ENCODE assay signal across 13 mouse cellular contexts in genomic region chr2:72655864-72656263, GRCm38 (mm10).
DNase-seq lines count a peak whose midpoint lies in the region; ATAC-seq and TF ChIP-seq lines count a peak whose summit lies in the region.
"Had no signal": no experiment of that assay in that cellular context is flagged by ENCODE, and none has a peak within 500 bp of the region (broad histone marks: within the 10 kb centered on the region; RNA-seq: fewer than 3 reads in every experiment).

No protein-coding gene starts in this region.

- TF ChIP-seq CTCF in heart, postnatal 0 days (IDR thresholded peaks at IDR 0.05; ENCODE audit: low read depth) = peak; percentile 40
- 0 out of 2 replicates have a peak, but pooled peaks have one; percentile 14 for TF ChIP-seq CTCF in liver, adult 2 months (IDR thresholded peaks at IDR 0.05; ENCODE audit: low read depth, low read length)
- TF ChIP-seq CTCF in MEL (IDR thresholded peaks at IDR 0.05 in 2 of 3, conservative IDR thresholded peaks at IDR 0.05 in 1 of 3; ENCODE audit: control insufficient read depth in 1 of 3, insufficient read depth in 1 of 3, low read depth in 2 of 3, low read length in 3 of 3, poor library complexity in 1 of 3, severe bottlenecking in 1 of 3) = 0 out of 6 replicates have a peak, but pooled peaks of 1 of the 3 experiments have one; percentile 3

- H3K4me1 ChIP-seq in heart, postnatal 0 days (ENCODE audit: control insufficient read depth, insufficient read depth) = no peaks in the 10 kb centered on the region
- H3K4me1 ChIP-seq in liver, adult 2 months (ENCODE audit: control insufficient read depth, insufficient read depth, low read length) = no peaks in the 10 kb centered on the region
- H3K4me1 ChIP-seq in liver, embryonic 12.5 days = no peaks in the 10 kb centered on the region
- H3K4me1 ChIP-seq in MEL (ENCODE audit: control insufficient read depth in 1 of 2, insufficient read depth in 2 of 2, low read length in 2 of 2) = no peaks in the 10 kb centered on the region
- H3K4me1 ChIP-seq: hindbrain, embryonic 15.5 days had no signal

- ATAC-seq in heart, postnatal 0 days (ENCODE audit: insufficient read depth, low read depth) = no peak
- no peak for ATAC-seq in liver, embryonic 12.5 days

- peak; percentile 5 for TF ChIP-seq RAD21 in MEL (IDR thresholded peaks at IDR 0.05; ENCODE audit: low read depth, low read length)

- H3K9ac ChIP-seq in heart, postnatal 0 days (replicated peaks; ENCODE audit: low read depth, low read length) = no peak overlapping the region
- no peak overlapping the region for H3K9ac ChIP-seq in liver, adult 2 months (ENCODE audit: low read depth, low read length)
- H3K9ac ChIP-seq in liver, embryonic 12.5 days = no peak overlapping the region
- no peak overlapping the region for H3K9ac ChIP-seq in MEL (ENCODE audit: control insufficient read depth, low read depth, low read length, poor library complexity, severe bottlenecking)
- H3K9ac ChIP-seq: heart, embryonic 15.5 days; hindbrain, embryonic 15.5 days; liver, embryonic 14.5 days had no signal

- H3K79me2 ChIP-seq in liver, adult 2 months (ENCODE audit: control insufficient read depth, insufficient read depth, low read length) = no peaks in the 10 kb centered on the region
- no peaks in the 10 kb centered on the region for H3K79me2 ChIP-seq in MEL (ENCODE audit: control insufficient read depth, insufficient read depth, low read length, poor library complexity)

- H3K27me3 ChIP-seq in heart, postnatal 0 days (ENCODE audit: control insufficient read depth, insufficient read depth, low read length) = no peaks in the 10 kb centered on the region
- no peaks in the 10 kb centered on the region for H3K27me3 ChIP-seq in liver, adult 2 months (ENCODE audit: control insufficient read depth, insufficient read depth, low read length)
- H3K27me3 ChIP-seq in liver, embryonic 12.5 days (replicated peaks) = no peaks in the 10 kb centered on the region
- H3K27me3 ChIP-seq in MEL (ENCODE audit: control insufficient read depth in 1 of 2, insufficient read depth in 2 of 2, low read length in 2 of 2) = peaks cover 4 to 5% of the 10 kb centered on the region in 2 experiments
- H3K27me3 ChIP-seq: heart, embryonic 15.5 days; hindbrain, embryonic 15.5 days had no signal

- no peak overlapping the region for H3K4me3 ChIP-seq in heart, postnatal 0 days (ENCODE audit: low read depth, low read length)
- no peak overlapping the region for H3K4me3 ChIP-seq in liver, adult 2 months (ENCODE audit: insufficient read depth, low read depth, low read length)
- no peak overlapping the region for H3K4me3 ChIP-seq in liver, embryonic 12.5 days
- no peak overlapping the region for H3K4me3 ChIP-seq in MEL (ENCODE audit: control insufficient read depth in 1 of 2, insufficient read depth in 1 of 2, low read depth in 2 of 2, low read length in 2 of 2)
- H3K4me3 ChIP-seq: heart, embryonic 15.5 days; hindbrain, embryonic 15.5 days had no signal

- H3K4me2 ChIP-seq in heart, postnatal 0 days (ENCODE audit: low read depth, low read length) = no peak overlapping the region
- no peak overlapping the region for H3K4me2 ChIP-seq in liver, embryonic 12.5 days
- H3K4me2 ChIP-seq: heart, embryonic 15.5 days; hindbrain, embryonic 15.5 days had no signal

- no peak overlapping the region for H3K27ac ChIP-seq in heart, postnatal 0 days (ENCODE audit: low read depth)
- H3K27ac ChIP-seq in liver, adult 2 months (replicated peaks; ENCODE audit: insufficient read depth, low read depth, low read length) = no peak overlapping the region
- no peak overlapping the region for H3K27ac ChIP-seq in liver, embryonic 12.5 days
- H3K27ac ChIP-seq in MEL (ENCODE audit: control insufficient read depth, low read depth, low read length) = no peak overlapping the region
- H3K27ac ChIP-seq: heart, embryonic 15.5 days; hindbrain, embryonic 15.5 days; liver, embryonic 14.5 days had no signal

- WGBS in heart, postnatal 0 days = 67% methylated on average over 9 of the region's 9 CpGs
- WGBS in liver, adult 2 months = 72% methylated on average over 9 of the region's 9 CpGs
- 62% methylated on average over 9 of the region's 9 CpGs for WGBS in liver, embryonic 12.5 days (ENCODE audit: insufficient replicate concordance)

- H3K36me3 ChIP-seq in heart, postnatal 0 days (replicated peaks; ENCODE audit: control insufficient read depth, insufficient read depth, low read length) = no peaks in the 10 kb centered on the region
- no peaks in the 10 kb centered on the region for H3K36me3 ChIP-seq in liver, adult 2 months (ENCODE audit: control insufficient read depth, insufficient read depth, low read length)
- H3K36me3 ChIP-seq in liver, embryonic 12.5 days = no peaks in the 10 kb centered on the region
- no peaks in the 10 kb centered on the region for H3K36me3 ChIP-seq in MEL (ENCODE audit: control insufficient read depth in 1 of 2, insufficient read depth in 2 of 2, low read length in 2 of 2)
- H3K36me3 ChIP-seq: heart, embryonic 15.5 days; hindbrain, embryonic 15.5 days had no signal

- TF ChIP-seq POLR2A in liver, adult 2 months (IDR thresholded peaks at IDR 0.05; ENCODE audit: extremely low read depth, insufficient read depth, low read length) = no peak
- no peak for TF ChIP-seq POLR2A in MEL (IDR thresholded peaks at IDR 0.05; ENCODE audit: control insufficient read depth in 1 of 2, insufficient read depth in 1 of 2, low read depth in 1 of 2, low read length in 2 of 2, poor library complexity in 1 of 2)

- H3K9me3 ChIP-seq in heart, postnatal 0 days (replicated peaks; ENCODE audit: control insufficient read depth, low read length) = no peaks in the 10 kb centered on the region
- H3K9me3 ChIP-seq in liver, embryonic 12.5 days (replicated peaks) = no peaks in the 10 kb centered on the region
- H3K9me3 ChIP-seq in MEL (replicated peaks; ENCODE audit: insufficient read depth, low read length) = no peaks in the 10 kb centered on the region
- H3K9me3 ChIP-seq: heart, embryonic 15.5 days; hindbrain, embryonic 15.5 days had no signal

- DNase-seq in adrenal gland, postnatal 36 days = peak; percentile 12 to 35
- DNase-seq in adrenal gland, adult 8-10 months = no peak
- no peak for DNase-seq in heart, postnatal 0 days (ENCODE audit: low spot score)
- DNase-seq in heart, postnatal 4 days = no peak
- DNase-seq in liver, adult 2 months (ENCODE audit: extremely low read depth, low read depth, low spot score) = peak; percentile 30
- DNase-seq in MEL (ENCODE audit: low read depth, low spot score) = no peak
- no peak for DNase-seq in right cerebral cortex, postnatal 4 days
- DNase-seq: cerebellum, adult 18-20 months; thymus, postnatal 25 days had no signal

- TF ChIP-seq EP300 in heart, postnatal 0 days (IDR thresholded peaks at IDR 0.05; ENCODE audit: low read depth) = no peak
- TF ChIP-seq EP300 in MEL (IDR thresholded peaks at IDR 0.05; ENCODE audit: low read depth in 1 of 2, low read length in 2 of 2) = no peak

TF ChIP-seq in MEL, 35 proteins besides CTCF, POLR2A, EP300 and RAD21:
- TF ChIP-seq TCF12 (IDR thresholded peaks at IDR 0.05; ENCODE audit: low read depth, low read length) (no peak), GATA1 (IDR thresholded peaks at IDR 0.05; ENCODE audit: low read depth, low read length) (no peak), MXI1 (IDR thresholded peaks at IDR 0.05; ENCODE audit: low read depth, low read length) (no peak), SMC3 (IDR thresholded peaks at IDR 0.05; ENCODE audit: low read depth, low read length) (peak; percentile 42), RCOR1 (IDR thresholded peaks at IDR 0.05; ENCODE audit: low read depth, low read length) (no peak)

Comparison
In these comparisons a context has a peak if more than half of its experiments do, and no peak if none do; other contexts are left out.
1. DNase-seq: peak in adrenal gland, postnatal 36 days (2 of 2) and liver, adult 2 months (single experiment); none in adrenal gland, adult 8-10 months (single experiment), heart, postnatal 0 days (single experiment), heart, postnatal 4 days (single experiment), MEL (single experiment) and right cerebral cortex, postnatal 4 days (single experiment).